Mouse (Mus musculus): ENCODE measurements around the gene Rprm. TPM values are rescaled to one million over a fixed set of nuclear protein-coding genes. Genes with fewer than 3 reads are reported as not detected.

The Rprm gene
- polyA plus RNA-seq (2012; rRNA removed) = 42.0 and 45.9 TPM in 2 replicates

- no peak for DNase-seq (ENCODE audit: low read depth)
These were observed at the start of gene Rprm for GRCm38 (mm10) chr2:54085430-54086087. Gene Rprm, minus strand, starts transcription at chr2:54085552.

GRCm38 (mm10) chr2:54119305-54119704 lies 34.0 kb upstream of the Rprm start:
- DNase-seq (ENCODE audit: low read depth) = no peak

- no peak for DNase-seq (ENCODE audit: low read depth)
These were observed 33.5 kb upstream of the Rprm start for GRCm38 (mm10) chr2:54118881-54119280.

DNA sequence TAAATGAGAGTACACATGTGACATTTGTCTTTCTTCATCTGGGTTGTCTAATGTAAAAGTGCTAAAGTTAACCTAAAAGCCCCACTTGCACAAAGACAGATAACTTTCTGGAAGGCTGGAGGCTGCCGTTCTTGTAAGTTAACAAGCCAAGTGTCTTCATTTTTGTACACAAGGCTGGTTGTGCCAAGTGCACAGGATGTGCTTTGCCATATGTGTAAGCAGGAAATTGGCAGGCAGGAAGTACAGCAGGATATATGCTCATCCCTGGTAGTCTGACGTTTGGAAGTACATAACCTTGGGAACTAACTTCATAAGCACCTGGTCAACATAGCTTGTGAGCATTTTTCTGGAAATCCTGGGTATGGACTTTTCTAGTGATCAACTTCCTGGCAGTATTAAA lies 25.9 kb upstream of the Rprm start:
- no peak for DNase-seq (ENCODE audit: low read depth)

GRCm38 (mm10) chr2:54106232-54106726 lies 20.9 kb upstream of the Rprm start:
- DNase-seq (ENCODE audit: low read depth) = no peak

DNA sequence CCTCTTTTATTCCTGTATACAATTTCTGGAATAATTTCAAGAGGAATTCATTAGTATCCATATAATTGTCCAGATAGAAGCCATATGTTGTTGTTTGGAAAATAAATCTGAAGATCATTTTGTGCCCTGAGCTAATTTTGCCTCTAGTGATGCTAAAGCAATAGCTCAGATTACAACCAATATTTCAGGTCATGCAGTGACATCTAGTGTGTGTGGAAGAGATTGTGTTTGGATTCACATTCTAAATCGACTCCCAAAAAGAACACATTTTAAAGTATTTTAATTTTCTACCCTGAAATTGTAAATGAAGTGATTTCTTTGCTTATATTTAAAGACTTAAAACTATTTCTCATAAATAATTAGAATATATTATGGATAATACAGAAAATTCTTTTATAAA lies 14.6 kb upstream of the Rprm start:
- DNase-seq (ENCODE audit: low read depth) = no peak

GRCm38 (mm10) chr2:54092616-54093015 lies 7.3 kb upstream of the Rprm start:
- DNase-seq (ENCODE audit: low read depth) = no peak

- no peak for DNase-seq (ENCODE audit: low read depth)
These were observed 902 bp upstream of the Rprm start for GRCm38 (mm10) chr2:54086254-54086653.

DNA sequence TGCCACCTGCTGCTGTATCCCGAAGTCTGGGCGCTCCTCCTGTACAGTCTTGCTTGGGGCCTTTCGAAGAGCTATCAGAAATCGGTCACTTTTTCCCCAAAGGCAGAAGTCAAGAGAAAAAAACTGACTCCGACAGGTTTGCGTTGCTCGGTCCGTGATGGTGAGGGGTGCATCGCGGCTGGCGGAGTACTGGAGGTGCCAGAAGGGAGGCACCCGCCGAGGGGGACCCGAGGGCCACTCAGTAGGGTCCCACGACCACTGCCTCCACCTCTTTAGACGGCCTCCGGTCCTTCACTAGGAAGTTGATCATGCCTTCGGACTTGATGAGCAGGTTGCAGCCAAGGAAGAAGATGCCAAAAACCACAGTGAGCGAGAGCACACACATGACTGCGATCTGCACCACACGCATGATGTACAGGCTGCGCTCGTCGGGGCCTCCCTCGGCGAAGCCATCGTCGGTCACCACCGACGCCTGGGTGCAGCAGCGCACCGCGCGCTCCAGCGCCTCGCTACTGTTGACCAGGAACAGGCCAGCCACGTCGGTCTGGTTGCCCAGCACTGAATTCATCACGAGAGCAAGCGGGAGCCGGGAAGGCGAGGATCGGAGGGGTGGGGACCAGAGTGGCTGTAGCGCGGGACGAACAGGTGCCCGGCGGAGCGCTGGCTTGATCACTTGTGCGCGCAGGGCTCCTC lies 469 bp downstream of the Rprm start:
- no peak for DNase-seq (ENCODE audit: low read depth)

GRCm38 (mm10) chr2:54083861-54084736 lies 1.3 kb downstream of the Rprm start:
- DNase-seq (ENCODE audit: low read depth) = no peak

GRCm38 (mm10) chr2:54078961-54079360 lies 6.4 kb downstream of the Rprm start:
- DNase-seq (ENCODE audit: low read depth) = no peak

GRCm38 (mm10) chr2:54071526-54071925 lies 13.8 kb downstream of the Rprm start:
- no peak for DNase-seq (ENCODE audit: low read depth)

DNA sequence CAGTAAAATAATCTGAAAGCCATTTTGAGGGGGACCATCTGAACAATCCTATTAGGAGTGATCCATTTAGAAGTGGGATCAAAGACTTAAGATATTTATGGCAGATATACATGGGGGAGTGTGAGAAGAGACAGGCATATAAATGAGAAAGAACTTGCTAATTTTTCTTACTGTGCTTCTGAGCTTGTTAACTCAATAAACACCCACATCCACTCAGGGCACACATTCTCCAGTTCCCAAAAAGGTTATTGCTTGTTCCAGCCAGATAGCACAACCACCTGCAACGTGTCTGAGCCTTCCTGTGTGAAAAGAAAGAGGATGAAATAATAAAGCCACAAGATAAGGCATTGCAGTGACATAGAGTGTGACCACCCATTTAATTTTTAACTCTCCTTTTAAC lies 22.9 kb downstream of the Rprm start:
- no peak for DNase-seq (ENCODE audit: low read depth)

- DNase-seq (ENCODE audit: low read depth) = no peak
These were observed 24.3 kb downstream of the Rprm start for GRCm38 (mm10) chr2:54061039-54061438.
